Mouse (Mus musculus): ENCODE measurements around the gene Hoxb8.
A peak's percentile ranks its signal among the peaks of the same experiment; 100 is the strongest.

Gene Hoxb8

DNA sequence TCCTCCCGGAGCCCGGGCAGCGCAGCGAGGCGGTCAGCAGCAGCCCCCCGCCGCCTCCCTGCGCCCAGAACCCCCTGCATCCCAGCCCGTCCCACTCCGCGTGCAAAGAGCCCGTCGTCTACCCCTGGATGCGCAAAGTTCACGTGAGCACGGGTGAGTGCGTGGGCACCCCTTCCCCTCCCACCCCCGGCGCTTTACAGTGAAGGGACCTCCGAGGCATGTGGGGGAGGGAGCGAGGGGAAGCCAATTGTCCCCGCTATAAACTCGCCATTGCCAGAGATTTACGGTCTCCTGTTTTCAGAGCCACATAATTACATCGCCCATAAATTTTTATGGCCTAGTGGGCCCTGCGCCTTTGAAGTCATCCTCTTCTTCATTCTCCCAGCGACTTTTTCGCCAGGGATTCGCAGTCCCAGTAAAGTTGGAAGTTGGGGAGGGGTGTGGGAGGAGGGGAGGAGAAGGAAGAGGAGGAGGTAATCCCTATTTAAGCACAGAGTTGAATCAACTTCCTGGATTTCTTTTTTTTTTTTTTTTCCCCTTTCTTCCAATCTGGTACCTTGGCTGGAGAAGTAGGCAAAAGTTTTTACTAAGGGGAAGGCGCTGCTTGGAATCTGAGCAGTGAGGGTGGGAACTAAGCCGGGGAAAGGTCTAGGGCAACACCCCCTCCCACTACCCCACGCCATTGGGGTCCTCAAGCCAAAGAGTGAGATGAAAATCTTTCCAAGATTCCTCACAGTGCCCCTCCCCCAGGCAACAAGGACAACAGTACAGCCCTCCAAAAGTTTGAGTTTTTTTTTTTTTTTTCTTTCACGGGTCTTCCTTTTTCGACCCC lies 37.6 kb downstream of the Hoxb8 start:
- TF ChIP-seq GATA4 (IDR thresholded peaks at IDR 0.05; ENCODE audit: insufficient replicate concordance, low read length): no peak

- TF ChIP-seq GATA4 (IDR thresholded peaks at IDR 0.05; ENCODE audit: insufficient replicate concordance, low read length): no peak
These were observed 38.2 kb downstream of the Hoxb8 start for GRCm38 (mm10) chr11:96319910-96320309.

DNA sequence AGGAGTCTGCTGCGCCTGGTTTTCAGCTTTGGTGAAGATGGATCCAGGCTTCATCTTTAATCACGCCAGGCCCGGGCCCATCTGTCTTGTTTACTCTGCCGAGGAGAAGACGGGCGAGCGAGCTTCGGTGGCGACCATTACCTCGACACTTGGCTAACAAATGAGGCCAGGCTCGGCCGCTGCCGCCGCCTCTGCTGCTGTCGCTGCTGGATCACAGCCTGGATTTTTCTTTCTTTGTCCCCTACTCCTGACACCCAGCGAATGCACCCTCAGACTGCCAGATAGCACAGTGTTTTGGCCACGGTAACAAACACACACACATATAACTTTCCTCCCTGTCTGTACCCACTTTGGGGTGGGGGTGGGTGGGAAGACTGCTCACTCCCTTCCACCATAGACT lies 39.0 kb downstream of the Hoxb8 start:
- no peak for TF ChIP-seq GATA4 (IDR thresholded peaks at IDR 0.05; ENCODE audit: insufficient replicate concordance, low read length)

- no peak for TF ChIP-seq GATA4 (IDR thresholded peaks at IDR 0.05; ENCODE audit: insufficient replicate concordance, low read length)
These were observed 40.1 kb downstream of the Hoxb8 start for GRCm38 (mm10) chr11:96321846-96322245.

DNA sequence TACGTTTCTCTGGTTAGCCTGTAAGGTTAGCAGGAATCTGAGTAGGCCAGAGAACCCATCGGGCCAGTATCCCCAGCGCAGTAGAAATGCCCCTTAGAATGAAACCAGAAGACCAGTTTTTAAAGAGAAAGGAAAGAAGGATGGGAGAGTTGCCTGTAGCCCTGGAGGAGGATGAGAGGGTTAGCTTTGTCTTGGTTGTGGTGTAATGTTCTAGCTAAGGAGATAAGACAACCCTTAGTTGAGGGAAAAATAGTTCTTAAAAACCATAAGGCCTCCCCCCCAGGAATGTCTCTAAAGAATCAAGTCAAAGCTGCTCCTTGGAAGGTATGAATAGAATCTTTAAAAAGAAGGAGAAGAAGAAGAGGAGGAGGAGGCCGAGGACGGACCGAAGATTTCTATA lies 41.0 kb downstream of the Hoxb8 start:
- TF ChIP-seq GATA4 (IDR thresholded peaks at IDR 0.05; ENCODE audit: insufficient replicate concordance, low read length): no peak

GRCm38 (mm10) chr11:96323154-96323553 lies 41.4 kb downstream of the Hoxb8 start, which contains the start of gene Hoxb3:
Hoxb3 (plus strand) TSS chr11:96323326.
- no peak for TF ChIP-seq GATA4 (IDR thresholded peaks at IDR 0.05; ENCODE audit: insufficient replicate concordance, low read length)

- TF ChIP-seq GATA4 (IDR thresholded peaks at IDR 0.05; ENCODE audit: insufficient replicate concordance, low read length): peak; percentile 62; the same call in 1 of the 2 replicates
These were observed 42.4 kb downstream of the Hoxb8 start for GRCm38 (mm10) chr11:96324125-96324524.

GRCm38 (mm10) chr11:96324965-96325364 lies 43.3 kb downstream of the Hoxb8 start:
- TF ChIP-seq GATA4 (IDR thresholded peaks at IDR 0.05; ENCODE audit: insufficient replicate concordance, low read length): no peak

- TF ChIP-seq GATA4 (IDR thresholded peaks at IDR 0.05; ENCODE audit: insufficient replicate concordance, low read length): no peak
These were observed 44.1 kb downstream of the Hoxb8 start for GRCm38 (mm10) chr11:96325747-96326212.

DNA sequence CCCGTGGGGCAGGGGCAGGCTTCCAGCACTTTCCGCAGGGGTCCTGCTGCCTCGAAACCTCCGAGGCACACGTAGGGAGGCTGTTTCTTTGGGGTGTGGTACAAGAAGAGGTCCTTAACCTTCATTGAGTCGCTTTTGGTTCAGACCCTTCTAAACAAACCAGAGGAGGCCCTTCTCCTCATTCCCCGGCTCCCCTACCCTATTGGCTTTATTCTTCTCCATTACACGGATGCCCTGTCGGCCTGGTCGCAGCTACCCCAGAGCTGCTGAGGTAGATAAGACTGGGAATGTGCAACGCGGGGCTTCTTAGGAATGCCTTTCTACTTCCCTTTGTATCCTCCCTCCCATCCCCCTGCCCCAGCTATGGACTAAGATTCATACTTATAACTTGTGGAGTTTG lies 45.0 kb downstream of the Hoxb8 start:
- TF ChIP-seq GATA4 (IDR thresholded peaks at IDR 0.05; ENCODE audit: insufficient replicate concordance, low read length): no peak

- TF ChIP-seq GATA4 (IDR thresholded peaks at IDR 0.05; ENCODE audit: insufficient replicate concordance, low read length): no peak
These were observed 45.4 kb downstream of the Hoxb8 start for GRCm38 (mm10) chr11:96327122-96327521.

- TF ChIP-seq GATA4 (IDR thresholded peaks at IDR 0.05; ENCODE audit: insufficient replicate concordance, low read length): no peak
These were observed 46.0 kb downstream of the Hoxb8 start for GRCm38 (mm10) chr11:96327750-96328149.

- no peak for TF ChIP-seq GATA4 (IDR thresholded peaks at IDR 0.05; ENCODE audit: insufficient replicate concordance, low read length)
These were observed 46.9 kb downstream of the Hoxb8 start for GRCm38 (mm10) chr11:96328605-96329004.

DNA sequence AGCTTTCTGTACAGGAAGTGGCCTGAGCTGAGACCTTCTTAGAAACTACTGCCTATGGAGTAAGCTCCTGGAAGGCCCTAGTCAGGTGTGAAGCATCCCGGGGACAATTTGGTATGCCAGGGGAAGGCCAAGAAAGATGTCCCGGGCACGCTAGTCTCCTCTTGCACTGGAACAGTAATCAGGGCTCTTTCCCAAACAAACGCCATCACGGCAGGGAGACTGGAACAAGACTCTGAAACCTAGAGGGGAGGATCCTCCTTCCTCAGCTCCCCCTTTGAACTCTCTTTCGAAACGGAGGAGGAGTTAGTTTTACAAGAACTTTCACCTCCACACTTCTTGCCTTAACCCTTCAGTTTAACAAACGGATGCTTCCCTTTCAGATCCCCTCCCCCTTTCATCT lies 50.4 kb downstream of the Hoxb8 start:
- TF ChIP-seq GATA4 (IDR thresholded peaks at IDR 0.05; ENCODE audit: insufficient replicate concordance, low read length): no peak

GRCm38 (mm10) chr11:96332618-96333032 lies 50.9 kb downstream of the Hoxb8 start:
- TF ChIP-seq GATA4 (IDR thresholded peaks at IDR 0.05; ENCODE audit: insufficient replicate concordance, low read length): no peak

GRCm38 (mm10) chr11:96333241-96334001 lies 51.7 kb downstream of the Hoxb8 start:
- TF ChIP-seq GATA4 (IDR thresholded peaks at IDR 0.05; ENCODE audit: insufficient replicate concordance, low read length): no peak
